Mouse (Mus musculus): ENCODE results near the gene Gadl1. TPM values are rescaled to one million over a fixed set of nuclear protein-coding genes. Genes with fewer than 3 reads are reported as not detected.

Gadl1 gene
- total RNA-seq, 2 experiments from 2014 or later: 19.0 to 19.4 TPM

GRCm38 (mm10) chr9:116114339-116114738, 205.1 kb downstream of the Gadl1 start:
- intact Hi-C loops (cut with DNase I; ENCODE audit: low total_unique reads): no loop called here
- DNase-seq: no peak

GRCm38 (mm10) chr9:116115875-116116274, 206.6 kb downstream of the Gadl1 start:
- no peak for DNase-seq
- intact Hi-C loops (cut with DNase I; ENCODE audit: low total_unique reads): no loop called here

- intact Hi-C loops (cut with DNase I; ENCODE audit: low total_unique reads): no loop called here
Measured at GRCm38 (mm10) chr9:116118332-116118872, 209.1 kb downstream of the Gadl1 start.

GRCm38 (mm10) chr9:116119990-116120389, 210.7 kb downstream of the Gadl1 start:
- intact Hi-C loops (cut with DNase I; ENCODE audit: low total_unique reads): no loop called here
- DNase-seq: peak; percentile 35

More at GRCm38 (mm10) chr9:116118332-116118872, 209.1 kb downstream of the Gadl1 start:
- no peak for DNase-seq

- DNase-seq: no peak
- intact Hi-C loops (cut with DNase I; ENCODE audit: low total_unique reads): no loop called here
Measured at GRCm38 (mm10) chr9:116121472-116121871, 212.2 kb downstream of the Gadl1 start.

- DNase-seq: no peak
- intact Hi-C loops (cut with DNase I; ENCODE audit: low total_unique reads): no loop called here
Measured at GRCm38 (mm10) chr9:116122544-116122943, 213.3 kb downstream of the Gadl1 start.

- peak; percentile 59 for DNase-seq
- intact Hi-C loops (cut with DNase I; ENCODE audit: low total_unique reads): no loop called here
Measured at GRCm38 (mm10) chr9:116122969-116123589, 213.8 kb downstream of the Gadl1 start.

Data from gastrocnemius, postnatal 14 days (tissue).